Mouse (Mus musculus): Measurements from ENCODE around the gene Metap2. TPM values are rescaled to one million over a fixed set of nuclear protein-coding genes. Genes with fewer than 3 reads are reported as not detected.

Gene Metap2
- polyA plus RNA-seq (2014; fragmentation: Illumina TruSeq; extraction: RNeasy Lipid Tissue Mini Kit (QIAGEN cat#74804); ENCODE audit: low read depth, low replicate concordance): 385 TPM

DNA sequence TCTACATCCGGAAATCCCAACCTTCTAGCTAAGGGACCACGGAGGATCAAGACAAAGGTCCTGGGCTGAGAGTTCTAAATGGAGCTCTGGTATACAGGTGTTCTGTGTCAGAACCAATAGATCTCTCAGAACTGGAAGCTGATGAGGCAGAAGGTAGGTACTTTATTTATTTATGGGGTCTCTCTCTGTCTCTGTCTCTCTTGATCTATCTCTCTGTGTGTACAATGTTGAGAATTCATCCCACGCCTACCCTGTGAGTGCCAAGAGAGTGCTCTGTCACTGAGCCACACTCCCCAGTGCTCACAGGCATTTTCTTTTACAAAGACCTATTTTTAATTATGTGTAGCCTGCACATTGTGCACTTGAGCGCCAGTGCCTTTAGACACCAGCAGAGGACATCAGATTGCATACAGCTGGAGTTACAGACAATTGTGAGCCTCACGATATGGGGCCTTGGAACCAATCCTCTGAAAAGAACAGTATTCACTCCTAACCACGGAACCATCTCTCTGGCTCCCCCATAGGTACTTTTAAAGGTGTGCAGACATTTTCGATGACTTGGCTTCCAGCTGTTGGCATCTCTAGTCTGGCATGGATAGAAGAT, at the start of gene Metap2:
TSS of gene Metap2 (minus strand) at position 51 of the 604 bp plus-strand sequence.

DNA sequence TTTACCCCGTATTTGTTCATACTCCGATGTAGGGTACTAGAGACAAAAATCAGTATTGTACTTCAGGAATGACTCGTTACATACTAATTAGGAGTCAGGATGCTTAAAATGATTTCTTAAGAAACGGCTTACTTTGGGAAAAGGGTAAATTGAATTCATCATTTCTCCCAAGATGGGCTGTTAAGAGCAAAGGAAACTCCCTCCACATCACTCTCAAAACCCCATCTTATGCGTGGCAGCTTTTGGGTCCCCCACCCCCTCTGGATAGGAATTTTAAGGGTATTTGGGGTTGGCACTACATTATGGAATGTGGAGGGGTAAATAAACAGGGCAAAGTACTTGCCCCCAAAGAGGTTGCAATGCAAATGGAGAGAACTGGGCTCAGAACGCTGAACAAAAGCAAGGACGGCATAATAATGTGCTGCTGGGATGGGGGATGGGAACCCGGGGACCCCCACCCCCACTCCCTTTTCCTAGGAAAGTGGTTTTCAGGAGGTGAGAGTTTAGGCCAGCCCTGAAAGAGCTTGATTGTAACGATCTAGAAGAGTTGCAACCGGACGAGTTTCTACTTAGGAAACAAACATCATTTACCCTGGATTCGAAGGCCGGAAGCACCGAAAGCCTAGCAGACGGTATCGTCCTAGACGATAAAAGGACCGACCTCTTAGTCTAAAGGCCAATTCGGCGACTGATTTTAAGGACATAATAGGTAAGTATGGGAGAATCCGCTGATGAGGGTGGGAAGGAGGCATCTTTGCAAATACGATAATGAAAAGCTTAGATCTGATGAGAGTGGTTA, 65.8 kb downstream of the Metap2 start, which contains the start of gene Usp44:
TSS of gene Usp44 (plus strand) at position 625 of the 799 bp plus-strand sequence.

Other genes with a start within 250 kb of the Metap2 start
- not detected for gene Usp44, start 65.5 kb downstream of the Metap2 start, polyA plus RNA-seq (2014; fragmentation: Illumina TruSeq; extraction: RNeasy Lipid Tissue Mini Kit (QIAGEN cat#74804); ENCODE audit: low read depth, low replicate concordance)
- gene Vezt, start 138.7 kb upstream of the Metap2 start, polyA plus RNA-seq (2014; fragmentation: Illumina TruSeq; extraction: RNeasy Lipid Tissue Mini Kit (QIAGEN cat#74804); ENCODE audit: low read depth, low replicate concordance): 9.2 TPM
- 20.3 TPM for gene Fgd6, start 138.9 kb upstream of the Metap2 start, polyA plus RNA-seq (2014; fragmentation: Illumina TruSeq; extraction: RNeasy Lipid Tissue Mini Kit (QIAGEN cat#74804); ENCODE audit: low read depth, low replicate concordance)

Data from sigmoid colon, adult 10 weeks (tissue).